Mouse (Mus musculus) kidney, adult 10 weeks (tissue): ENCODE measurements around the gene Gipr. TPM values are rescaled to one million over a fixed set of nuclear protein-coding genes. Genes with fewer than 3 reads are reported as not detected.

Source experiments
- polyA plus RNA-seq: library from polyadenylated mRNA; stranded (reverse); fragments of 350-450 nt; fragmentation: Illumina TruSeq; extraction: RNeasy Lipid Tissue Mini Kit (QIAGEN cat#74804); gene quantifications from one replicate; pipeline ENCODE4 v1.2.3, GENCODE M21; 2014; ENCODE audit warnings: low read depth, low replicate concordance

Gipr gene
- polyA plus RNA-seq, result not detected

DNA sequence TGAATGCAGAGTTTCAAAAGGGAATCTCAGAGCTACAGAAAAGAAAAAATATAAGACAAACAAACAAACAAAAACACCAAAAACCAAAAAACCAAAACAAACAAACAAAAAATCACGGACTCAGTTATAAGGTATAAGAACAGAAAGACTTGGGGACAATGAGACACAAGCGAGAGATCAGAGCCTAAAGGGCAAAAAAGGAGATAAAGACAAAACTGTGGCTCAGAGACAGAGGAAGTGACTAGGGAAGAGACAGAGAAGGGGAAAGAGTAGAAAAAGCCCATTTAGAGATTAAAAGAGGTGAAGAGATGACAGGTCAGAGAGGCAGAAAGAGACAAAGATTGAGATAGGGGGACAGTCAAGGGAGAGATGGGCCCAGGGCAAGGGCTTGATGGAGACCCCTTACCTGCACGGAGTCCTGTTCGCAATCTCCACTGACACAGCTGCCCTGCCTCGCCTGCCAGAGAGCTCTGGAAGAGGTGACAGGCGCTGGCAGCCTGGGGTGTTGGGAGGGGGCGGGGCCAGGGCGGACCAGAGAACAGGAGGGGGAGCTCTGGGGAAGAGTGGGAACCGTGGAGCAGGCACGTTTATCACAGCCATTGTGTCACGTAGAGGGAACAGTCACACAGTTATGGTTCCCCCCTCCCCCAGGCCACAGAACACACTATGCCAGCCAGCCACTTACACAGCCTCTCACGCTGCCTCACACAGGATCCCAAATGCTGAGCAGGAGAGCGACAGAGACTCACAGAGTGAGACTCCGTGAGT, at the start of gene Gipr:
Gene Gipr, minus strand, starts transcription at position 472 of the 768 bp plus-strand sequence.

DNA sequence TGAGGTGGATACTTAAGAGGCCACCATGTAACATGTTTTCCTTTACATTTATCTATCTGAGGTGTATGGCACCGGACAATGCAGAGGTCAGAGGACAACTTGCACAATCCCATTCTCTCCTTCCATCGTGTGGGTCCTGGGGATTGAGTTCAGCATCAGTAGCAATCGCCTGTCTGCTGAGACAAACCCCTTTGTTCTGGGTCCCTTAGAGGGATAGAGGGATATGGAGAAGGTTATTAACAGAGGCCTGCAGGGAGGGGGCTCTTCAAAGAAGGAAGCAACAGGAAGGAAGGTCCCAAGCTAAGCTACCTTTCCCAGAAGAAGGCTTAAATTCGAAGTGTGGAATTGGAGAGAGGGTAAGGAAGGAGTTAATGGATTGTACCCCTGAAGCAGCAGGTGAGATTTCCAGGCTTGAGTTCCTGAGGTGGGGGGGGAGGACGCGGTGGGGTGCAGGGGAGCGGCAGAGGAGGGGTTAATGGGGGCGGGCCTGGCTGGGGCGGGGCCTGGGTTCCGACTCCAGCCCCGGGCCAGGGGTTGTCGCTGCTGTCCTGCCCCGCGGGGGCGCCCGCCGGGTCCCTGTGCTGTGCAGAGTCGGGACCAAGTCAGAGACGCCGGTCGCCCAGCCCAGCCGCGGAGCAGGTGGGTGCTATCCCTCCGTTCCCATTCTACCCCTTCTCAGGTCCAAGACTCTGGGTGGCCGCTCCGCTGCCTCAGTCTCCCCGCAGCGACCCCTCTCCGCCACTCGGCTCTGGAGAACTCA, 46.2 kb upstream of the Gipr start, which contains the start of gene Gpr4:
Gene Gpr4, plus strand, starts transcription at position 543 of the 760 bp plus-strand sequence.

DNA sequence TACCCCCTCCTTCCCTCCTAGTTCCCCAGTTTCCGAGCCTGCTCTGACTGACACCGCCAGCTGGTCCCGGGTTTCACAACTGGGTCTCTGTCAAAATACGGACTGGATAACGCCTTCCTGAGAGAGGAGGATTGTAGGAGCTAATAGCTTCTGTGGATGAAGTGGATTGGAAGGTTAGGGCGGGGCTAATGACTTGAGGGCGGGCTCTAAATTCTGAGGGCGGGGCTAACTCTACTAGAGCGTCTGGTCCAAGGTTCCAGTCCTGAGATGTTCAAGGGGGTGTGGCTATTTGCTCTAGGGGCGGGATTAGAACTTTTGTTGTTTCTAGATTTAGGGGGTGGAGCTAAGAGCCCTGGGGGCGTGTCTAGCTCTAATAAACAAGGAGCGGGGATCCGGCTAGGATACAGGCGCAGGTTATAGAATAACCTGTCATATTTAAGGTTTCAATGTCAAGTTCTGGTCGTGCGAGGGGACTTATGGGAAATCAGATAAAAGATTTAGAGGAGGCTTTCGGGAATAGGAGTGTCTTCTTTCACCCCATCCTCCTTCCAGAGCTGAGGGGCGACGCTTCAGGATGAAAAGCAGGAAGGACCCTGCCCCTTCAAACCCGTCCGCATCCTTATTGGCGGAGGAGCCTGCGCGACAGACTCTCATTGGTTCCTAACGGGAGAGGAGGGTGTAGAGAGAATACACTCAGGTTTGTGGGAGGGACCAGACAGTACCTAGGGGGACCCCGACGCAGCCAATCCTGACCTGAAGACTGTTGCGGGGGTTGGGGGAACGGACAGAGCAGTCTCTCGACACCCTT, 10.0 kb upstream of the Gipr start, which contains the start of gene Eml2:
Gene Eml2, plus strand, starts transcription at position 714 of the 808 bp plus-strand sequence.

GRCm38 (mm10) chr7:19149626-19150025, 16.3 kb downstream of the Gipr start, which contains the start of gene Snrpd2:
Gene Snrpd2 (plus strand): TSS chr7:19149722.

DNA sequence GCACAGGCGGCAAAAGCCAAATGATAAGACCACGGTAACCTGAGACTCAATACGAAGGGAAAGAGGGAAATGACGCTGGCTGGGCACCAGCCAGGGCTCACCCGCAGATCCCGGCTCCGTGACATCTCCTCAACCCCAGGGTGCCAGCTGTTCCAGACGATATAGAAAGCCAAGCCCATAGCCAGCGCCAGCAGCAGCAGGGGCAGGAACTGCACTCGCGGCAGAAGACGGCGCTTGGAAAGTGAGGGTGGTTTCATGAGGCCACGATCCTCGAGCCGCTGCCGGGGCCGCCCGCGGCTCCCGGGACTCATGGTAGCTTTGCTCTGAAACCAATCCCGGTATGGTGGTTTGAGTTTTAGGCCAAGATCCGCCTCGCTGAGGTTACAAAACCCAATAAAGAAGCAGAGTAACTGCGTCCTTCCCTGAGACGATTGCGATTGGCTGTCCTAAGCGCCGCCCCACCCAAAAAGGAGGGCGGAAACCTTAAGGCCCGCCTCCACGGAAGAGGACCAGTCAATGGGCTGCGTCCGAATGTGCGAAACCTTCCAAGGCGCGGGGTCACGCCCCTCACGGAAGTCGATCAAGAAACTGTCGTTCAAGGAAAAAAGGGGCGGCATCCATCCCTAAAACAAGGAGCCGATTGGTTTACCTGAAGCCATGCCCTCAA, 16.9 kb downstream of the Gipr start, which contains the start of gene Qpctl:
Gene Qpctl, minus strand, starts transcription at position 417 of the 667 bp plus-strand sequence.

GRCm38 (mm10) chr7:19119631-19120429, 46.1 kb downstream of the Gipr start, which contains the start of gene Fbxo46:
Gene Fbxo46 (plus strand): TSS chr7:19119859.

DNA sequence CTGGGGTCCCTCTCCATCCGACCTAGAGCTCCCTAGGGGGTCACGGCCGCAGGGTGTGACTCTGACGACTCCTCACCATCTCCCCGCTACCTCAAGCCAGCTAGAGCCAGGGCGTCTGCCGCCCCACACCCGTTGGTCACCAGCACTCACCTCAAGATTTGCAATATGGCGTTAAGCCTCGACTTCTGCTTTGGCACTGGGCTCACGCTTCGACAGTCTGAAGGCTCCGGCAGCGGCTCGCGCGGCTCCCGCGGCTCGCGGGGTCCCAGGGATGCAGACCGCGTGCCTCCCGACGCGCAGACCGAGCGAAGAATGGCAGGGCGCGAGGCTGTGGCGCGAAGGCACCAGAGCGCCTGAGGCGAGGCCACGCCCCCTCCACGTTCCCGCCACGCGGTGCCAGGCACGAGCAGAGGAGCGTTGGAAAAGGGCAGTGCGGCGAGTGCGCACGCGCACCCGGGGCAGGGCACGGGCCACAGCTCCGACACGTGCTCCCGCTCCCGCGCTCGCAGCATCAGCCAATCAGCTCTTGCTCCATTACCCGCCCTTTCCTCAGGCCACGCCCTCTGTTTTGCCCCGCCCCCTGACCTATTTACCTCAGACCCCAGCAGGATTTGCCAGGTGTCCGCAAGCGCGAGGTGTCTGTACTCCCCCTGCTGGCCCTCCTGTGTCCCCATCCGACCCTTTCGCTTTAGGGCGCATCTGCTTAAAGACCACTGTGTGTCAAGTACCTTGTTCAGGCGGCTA, 47.7 kb downstream of the Gipr start, which contains the start of gene Gm4969:
Gene Gm4969, minus strand, starts transcription at position 341 of the 744 bp plus-strand sequence.

Other genes with a start within 250 kb of the Gipr start
- gene Nova2, start 240.2 kb downstream of the Gipr start, polyA plus RNA-seq, result 0.28 TPM
- gene Nanos2, start 178.7 kb downstream of the Gipr start, polyA plus RNA-seq, result not detected
- gene Mypop, start 174.9 kb downstream of the Gipr start, polyA plus RNA-seq, result 0.36 TPM
- 0.97 TPM for gene Irf2bp1, start 162.1 kb downstream of the Gipr start, polyA plus RNA-seq
- gene Foxa3, start 142.6 kb downstream of the Gipr start, polyA plus RNA-seq, result not detected
- gene Sympk, start 141.8 kb downstream of the Gipr start, polyA plus RNA-seq, result 4.5 TPM
- not detected for gene Rsph6a, start 111.4 kb downstream of the Gipr start, polyA plus RNA-seq
- 1.1 TPM for gene Dmwd, start 89.9 kb downstream of the Gipr start, polyA plus RNA-seq
- gene Dmpk, start 82.3 kb downstream of the Gipr start, polyA plus RNA-seq, result 0.57 TPM
- gene Six5, start 71.5 kb downstream of the Gipr start, polyA plus RNA-seq, result 0.57 TPM
- gene Gm4969, start 47.8 kb downstream of the Gipr start, polyA plus RNA-seq, result not detected
- 0.36 TPM for gene Fbxo46, start 46.3 kb downstream of the Gipr start, polyA plus RNA-seq
- gene Qpctl, start 16.8 kb downstream of the Gipr start, polyA plus RNA-seq, result 5.9 TPM
- gene Snrpd2, start 16.4 kb downstream of the Gipr start, polyA plus RNA-seq, result 0.44 TPM
- not detected for gene Eml2, start 10.3 kb upstream of the Gipr start, polyA plus RNA-seq
- gene Gpr4, start 46.4 kb upstream of the Gipr start, polyA plus RNA-seq, result 1.8 TPM
- 12.2 TPM for gene Opa3, start 62.2 kb upstream of the Gipr start, polyA plus RNA-seq
- gene Vasp, start 105.7 kb upstream of the Gipr start, polyA plus RNA-seq, result 16.0 TPM
- not detected for gene Ppm1n, start 113.9 kb upstream of the Gipr start, polyA plus RNA-seq
- 0.28 TPM for gene Rtn2, start 116.5 kb upstream of the Gipr start, polyA plus RNA-seq
- gene Fosb, start 143.9 kb upstream of the Gipr start, polyA plus RNA-seq, result 0.20 TPM
- gene Ercc1, start 178.7 kb upstream of the Gipr start, polyA plus RNA-seq, result not detected
- gene Cd3eap, start 193.4 kb upstream of the Gipr start, polyA plus RNA-seq, result 1.2 TPM
- not detected for gene Ppp1r13l, start 193.6 kb upstream of the Gipr start, polyA plus RNA-seq
- not detected for gene Ercc2, start 215.9 kb upstream of the Gipr start, polyA plus RNA-seq
- gene Klc3, start 238.0 kb upstream of the Gipr start, polyA plus RNA-seq, result not detected
- not detected for gene Ckm, start 238.6 kb upstream of the Gipr start, polyA plus RNA-seq